Mouse (Mus musculus) adrenal gland, postnatal 25 days (tissue): Measurements from ENCODE around the gene Lyrm4. TPM values are rescaled to one million over a fixed set of nuclear protein-coding genes. Genes with fewer than 3 reads are reported as not detected.

Source experiments
- DNase-seq: peaks from one replicate; pipeline ENCODE4 v3.0.0; 2021; ENCODE audit warnings: mixed read lengths
- long read RNA-seq: library from polyadenylated mRNA; stranded (forward); transcript quantifications from one replicate; pipeline ENCODE4 v2.0.0, GENCODE M21; 2021
- total RNA-seq: library from RNA; stranded (reverse); gene quantifications from 2 replicates; pipeline ENCODE4 v1.2.3, GENCODE M21; 2021

Gene Lyrm4
- 20.7 and 22.9 TPM in 2 replicates for total RNA-seq
- long read RNA-seq, transcript Lyrm4-201 (3 exons, 2,086 nt) = major isoform, 10 of 34 reads
- long read RNA-seq, partial matches to known transcripts = 0 of 34 reads
- long read RNA-seq, other reads (novel, unspliced or antisense) = 24 of 34 reads

DNA sequence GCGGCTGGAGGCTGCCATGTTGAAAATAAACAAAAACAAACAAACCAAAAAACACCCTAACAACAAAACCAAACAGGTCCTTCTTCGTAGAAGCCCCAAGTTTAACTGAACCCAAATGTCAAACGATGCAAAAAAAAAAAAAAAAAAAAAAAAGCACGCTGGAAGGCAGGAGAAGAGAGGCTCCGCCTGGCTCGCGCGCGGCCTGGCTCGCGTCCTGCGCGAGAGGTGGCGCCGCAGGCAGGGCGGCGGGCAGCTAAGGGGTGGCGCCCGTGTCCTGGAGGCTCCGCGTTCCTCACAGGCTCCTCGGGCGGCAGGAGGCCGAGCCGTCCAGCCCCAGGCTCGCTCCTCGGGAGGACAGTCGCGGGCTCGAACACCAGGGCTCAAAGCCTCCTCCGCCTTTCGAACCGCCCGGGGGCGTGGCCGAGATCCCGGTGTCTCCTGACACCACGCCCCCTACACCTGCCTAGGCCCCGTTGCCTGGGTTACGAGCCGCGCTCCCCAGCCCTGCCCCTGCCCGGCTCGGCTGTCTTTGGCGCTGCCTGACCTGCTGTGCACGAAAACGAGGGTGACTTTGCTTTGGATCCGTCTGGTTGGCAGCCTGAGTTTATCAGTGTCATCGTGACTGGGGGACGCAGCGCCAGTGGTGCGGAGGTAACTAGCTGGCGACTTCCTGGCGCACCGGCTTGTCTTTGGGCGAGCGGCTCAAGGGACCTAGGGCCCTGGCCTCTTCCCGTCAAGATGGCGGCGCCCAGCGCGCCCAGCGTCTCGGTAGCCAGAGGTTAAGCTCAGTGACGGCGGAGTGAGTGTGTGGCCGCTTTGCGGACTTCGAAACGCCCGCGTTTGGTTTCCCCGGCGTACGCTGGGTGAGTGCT lies at the start of gene Lyrm4, which contains the start of gene Fars2:
Gene Lyrm4, minus strand, starts transcription at position 384 of the 872 bp plus-strand sequence.
Gene Fars2, plus strand, starts transcription at position 270 of the 872 bp plus-strand sequence.
- peak; percentile 98 for DNase-seq

DNA sequence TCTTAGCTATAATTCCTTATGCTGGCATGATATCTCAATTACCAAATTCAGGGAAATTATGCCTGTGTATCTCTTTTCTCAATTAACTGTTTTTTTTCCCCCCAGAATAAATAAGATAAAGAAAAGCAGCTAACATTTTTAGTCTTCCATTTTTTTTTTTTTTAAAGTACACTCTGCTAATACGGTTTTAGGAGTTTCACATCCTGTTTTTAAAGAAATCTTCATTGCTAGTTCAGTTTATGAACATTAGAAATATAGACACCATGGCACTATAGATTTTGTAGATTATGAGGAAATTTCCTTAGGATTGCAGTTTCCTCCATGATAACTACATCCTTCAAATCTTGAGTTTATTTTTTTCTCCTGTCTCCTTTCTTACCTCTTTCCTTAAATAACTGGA lies 46.6 kb upstream of the Lyrm4 start:
- DNase-seq = no peak

DNA sequence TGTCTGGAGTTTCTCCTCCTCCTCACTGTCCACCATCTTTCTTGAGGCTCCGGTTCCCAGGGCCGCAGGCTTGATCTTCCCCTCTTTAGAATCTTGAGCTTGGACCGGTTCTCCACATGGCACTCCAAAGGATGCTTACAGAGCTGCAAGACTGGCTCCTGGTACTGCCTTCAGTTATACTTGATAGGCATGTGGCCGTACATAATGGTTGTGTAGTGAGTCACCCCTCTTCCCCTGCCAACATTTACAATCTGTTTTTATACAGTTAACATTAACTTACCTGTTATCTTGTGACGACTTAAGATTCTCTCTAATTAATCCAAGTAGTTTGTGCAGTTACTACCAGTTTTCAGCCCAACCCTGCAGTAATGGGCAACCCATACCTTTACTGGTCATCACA lies 46.1 kb upstream of the Lyrm4 start:
- no peak for DNase-seq

DNA sequence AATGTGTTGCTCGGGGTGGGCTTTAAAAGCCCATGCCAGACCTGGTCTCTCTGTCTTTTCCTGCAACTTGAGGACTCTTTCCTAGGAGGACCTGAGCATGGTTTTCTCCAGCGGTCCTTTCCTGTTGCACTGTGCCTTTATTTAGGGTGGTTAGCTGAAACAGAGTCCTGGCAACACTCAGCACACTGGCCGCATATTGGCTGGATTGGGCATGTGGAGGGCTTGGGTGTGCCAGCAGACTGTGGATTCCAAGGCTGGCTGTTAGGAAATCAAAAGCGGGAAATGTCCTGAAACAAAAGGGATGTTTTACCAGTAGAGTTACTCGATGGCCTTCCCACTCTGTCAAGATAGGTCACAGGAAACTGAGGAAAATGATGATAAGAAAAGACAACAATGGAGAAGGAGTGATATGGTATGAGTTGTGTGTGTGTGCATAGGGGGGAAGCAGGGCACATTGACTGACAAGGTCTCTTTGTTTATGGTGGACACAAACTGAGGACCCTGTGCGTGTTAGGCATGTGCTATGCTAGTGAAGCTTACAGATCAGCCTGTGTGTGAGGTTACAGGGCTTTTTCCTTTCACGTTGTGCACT lies 39.1 kb upstream of the Lyrm4 start:
- DNase-seq = peak; percentile 15

DNA sequence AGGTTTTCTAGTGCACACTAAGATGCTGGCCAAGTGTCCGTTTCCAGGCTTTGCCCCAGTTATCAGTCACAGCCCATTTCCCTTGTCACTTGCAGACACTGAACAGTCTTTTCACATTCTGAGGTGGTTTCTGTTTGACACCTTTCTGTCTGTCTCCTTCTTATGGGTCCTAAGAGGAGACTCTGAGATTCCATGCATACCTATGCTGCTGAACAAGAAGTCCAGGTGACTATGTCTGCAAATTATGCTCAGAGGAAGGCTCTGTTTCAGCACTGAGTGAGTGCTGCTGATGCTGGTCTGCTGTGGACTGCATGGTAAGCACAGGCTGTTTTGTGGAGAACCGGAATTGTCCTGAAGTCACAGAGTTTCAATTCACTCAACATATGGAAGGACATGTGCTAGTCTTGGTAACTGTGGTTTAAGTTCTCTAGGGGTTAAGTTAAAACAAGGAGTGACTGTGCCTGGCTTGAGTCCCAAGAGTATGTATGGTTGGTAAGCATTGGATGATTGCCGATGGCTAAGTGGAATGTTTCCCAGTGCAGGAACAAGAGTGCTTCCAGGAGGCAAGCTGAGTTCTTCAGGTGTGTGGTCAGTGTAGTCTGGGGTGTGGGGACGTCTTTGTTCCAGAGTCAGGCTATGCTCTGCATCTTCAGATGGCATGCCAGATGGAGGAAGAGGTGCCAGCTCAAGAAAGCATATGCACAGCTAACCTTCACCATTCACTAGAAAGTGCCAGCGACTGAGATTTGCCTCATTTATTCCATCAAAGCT lies 35.6 kb upstream of the Lyrm4 start:
- no peak for DNase-seq

DNA sequence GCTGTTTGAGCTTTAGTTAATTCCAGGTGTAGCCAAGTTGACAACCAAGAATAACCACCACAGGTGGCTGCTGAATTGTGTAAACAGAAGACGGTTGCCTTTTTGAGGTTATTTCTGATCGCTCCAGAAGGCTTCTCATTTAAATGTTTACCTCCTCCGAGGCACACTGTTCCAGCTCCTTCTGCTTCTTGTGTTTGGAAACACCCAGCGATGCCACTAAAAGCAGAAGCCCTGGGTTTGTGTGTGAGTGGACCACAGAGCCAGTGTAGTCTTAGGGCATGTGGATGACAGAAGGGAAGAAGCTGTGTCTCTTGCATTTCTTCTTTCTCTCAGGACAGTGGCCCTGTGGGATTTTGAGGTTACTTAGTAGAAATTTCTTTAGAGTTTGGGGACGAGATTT lies 32.9 kb upstream of the Lyrm4 start:
- no peak for DNase-seq

DNA sequence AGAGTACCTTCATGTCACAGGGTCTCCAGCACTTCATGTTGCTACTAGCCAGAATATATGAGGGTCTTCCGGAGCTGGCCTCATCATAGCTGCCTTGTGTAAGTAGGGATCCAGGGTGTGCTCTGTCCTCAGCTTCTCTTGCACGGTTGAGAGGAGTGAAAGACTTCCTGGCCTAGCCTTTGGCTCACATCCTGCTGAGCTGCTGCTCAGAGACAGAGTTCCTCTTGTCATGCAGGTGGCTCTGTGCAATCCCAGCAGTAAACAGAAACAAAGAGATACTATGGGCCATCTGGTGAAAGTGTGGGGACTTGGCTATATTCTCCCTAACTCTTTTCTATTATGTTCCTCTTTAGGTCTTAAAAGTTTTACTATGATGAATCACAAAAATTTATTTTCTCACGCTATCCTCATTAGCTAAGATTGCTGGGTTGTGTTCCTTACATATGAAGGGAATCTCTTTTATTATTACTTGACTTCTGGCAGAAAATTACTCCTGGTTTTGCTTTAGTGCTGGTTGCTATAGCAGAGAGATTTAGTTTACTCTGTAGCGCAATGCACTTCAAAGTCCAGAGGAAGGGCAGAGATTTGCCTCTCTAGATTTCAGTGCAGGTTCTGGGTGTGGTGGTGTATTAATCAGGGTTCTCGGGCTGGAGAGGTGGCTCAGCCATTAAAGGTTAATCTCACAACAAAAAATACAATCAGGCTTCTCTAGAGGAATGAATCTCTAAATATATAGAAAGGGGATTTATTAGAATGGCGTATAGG lies 32.0 kb upstream of the Lyrm4 start:
- no peak for DNase-seq

DNA sequence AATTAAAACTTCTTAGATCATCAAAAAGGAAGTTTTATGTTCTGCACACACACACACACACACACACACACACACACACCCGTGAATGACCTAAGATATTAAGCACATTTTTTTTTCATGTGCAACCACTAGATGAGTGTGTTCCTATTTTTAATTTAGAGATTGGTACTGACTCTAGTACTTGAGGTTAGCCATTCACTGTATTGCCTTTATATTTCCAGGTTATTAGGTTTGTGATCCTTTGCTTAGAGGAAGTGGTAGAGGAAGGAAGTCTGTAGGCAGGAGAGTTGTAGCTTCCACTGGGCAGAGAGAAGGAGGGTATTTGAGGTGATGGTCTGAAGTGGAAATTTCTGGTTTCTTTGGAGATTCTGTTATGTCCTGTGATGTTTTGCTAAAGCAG lies 28.3 kb upstream of the Lyrm4 start:
- no peak for DNase-seq

DNA sequence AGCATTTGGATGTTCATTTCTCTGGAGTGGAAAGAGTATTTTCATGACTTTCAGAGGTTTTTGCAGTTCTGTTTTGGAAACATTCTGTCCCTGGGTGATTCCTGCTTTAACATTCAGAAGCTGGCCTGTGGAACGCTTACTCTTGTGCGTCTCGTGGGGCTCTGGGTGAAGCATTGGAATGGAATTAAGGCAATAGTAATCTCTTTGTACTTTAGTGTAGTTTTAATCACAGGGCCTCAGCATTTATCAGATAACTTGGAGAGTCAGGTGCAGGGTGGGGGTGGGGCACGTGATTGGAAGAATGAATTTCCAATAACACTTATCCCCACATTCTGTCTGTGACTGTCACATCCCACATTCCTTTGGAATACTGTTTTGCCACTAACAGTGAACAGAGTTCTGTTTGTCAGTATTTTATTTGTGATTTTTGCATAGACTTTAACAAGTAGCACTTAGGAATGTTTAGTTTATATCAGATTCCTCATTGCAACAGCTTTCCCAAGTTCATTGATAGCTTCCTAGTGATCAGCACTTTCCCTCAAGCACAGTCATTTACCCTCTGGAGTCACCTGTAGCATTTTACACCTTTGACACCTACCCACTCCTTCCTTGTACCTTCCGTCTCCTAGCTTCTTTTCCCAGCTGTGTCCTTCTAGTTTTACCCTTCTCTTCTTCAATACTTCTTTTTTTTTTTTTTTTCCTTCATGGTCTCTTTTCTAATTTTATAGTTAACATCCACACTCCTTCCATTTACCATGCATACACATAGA lies 23.1 kb upstream of the Lyrm4 start:
- DNase-seq = no peak

DNA sequence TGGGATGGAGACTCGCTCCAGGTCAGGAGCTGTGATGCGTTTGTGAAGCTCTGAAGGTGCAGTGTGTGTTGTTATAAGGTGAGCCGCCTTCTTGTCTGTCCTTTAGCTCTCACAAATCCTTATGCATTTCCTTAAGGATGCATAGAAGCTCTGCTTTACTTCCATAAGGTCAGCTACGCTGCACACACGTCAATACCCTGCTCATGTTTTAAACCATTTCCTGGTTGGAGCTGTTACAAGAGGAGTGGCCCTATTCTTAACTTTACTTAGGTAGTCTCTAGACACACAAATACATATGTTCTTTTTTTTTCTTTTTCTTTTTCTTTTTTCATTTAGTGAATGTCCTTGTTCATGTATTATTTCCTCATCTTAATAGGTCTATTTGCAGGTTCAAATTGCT lies 22.4 kb upstream of the Lyrm4 start:
- no peak for DNase-seq

DNA sequence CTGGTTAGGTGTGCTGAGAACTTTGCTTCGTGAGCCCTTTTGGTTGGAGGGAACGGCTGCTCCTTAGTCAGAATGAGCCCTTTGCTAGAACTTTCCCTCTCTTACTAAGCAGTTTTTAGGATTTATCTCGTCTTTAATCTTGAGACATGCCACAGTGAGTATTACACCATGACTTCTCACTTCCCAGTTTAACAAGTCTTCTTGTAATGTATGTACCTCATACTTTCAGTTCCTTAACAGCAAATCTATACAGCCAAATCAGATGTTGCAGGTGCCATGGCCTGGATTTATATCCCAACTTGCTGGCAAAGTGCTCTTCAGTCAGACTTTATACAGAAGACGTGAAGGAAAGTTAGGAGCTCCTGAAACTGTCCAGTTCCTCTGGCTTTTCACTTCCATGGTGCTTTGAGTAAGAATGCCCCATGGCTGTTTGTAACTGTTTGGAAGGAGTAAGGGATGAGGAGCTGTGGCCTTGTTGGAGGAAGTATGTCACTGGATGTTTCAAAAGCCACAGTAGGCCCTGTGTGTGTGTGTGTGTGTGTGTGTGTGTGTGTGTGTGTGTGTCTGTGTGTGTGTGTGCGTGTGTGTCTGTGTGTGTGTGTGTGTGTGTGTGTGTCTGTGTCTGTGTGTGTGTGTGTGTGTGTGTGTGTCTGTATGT lies 14.8 kb upstream of the Lyrm4 start:
- no peak for DNase-seq

DNA sequence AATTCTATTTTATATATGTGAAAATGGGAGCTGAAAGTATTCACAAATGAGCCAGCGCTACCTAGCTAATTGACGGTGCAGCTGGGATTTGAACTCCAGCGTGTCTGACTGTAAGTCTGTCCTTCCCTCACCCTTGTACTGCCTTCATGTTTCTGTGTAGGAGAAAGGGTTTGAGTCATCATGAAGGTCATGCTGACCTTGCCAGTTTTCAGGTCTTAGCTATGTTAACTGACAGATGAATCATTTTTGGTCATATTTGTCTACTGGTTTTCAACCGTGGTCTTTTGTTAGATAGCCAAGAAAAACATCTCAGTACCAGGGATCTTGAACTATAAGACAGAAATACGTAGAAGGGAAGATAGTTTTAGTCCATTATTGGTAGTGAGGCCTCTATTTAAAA lies 14.1 kb upstream of the Lyrm4 start:
- peak; percentile 8 for DNase-seq

DNA sequence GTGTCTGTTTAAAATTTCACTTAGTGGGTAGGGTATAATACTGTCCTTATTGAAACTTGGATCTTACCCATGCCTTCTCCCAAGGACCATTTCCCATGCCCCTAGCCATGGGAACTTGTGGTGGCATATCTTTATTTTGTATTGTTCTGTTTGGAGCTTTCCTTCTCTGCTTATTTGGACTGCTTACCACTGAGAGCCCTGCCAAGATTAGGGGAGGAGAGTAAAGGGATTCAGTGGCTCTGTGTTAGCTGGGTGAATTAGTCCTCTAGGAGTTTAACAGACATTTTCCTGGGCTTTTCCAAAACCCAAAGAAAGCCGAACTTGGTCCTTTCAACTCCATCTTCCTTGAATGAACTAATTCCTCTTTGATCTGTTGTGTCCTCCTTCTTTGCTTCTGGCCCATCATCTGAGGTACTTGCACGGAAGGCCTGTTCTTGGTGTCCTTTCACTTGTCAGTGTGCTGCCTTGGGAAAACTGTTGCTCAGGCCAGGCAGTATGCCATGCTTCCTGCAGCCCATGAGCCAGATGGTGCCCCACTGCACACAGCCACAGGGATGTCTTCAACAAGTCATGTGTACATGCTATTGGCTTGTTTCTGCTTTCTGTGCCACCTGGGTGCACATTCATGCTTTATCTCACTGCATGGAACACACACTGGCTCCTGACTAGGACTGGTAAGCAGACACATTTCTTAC lies 12.2 kb upstream of the Lyrm4 start:
- no peak for DNase-seq

DNA sequence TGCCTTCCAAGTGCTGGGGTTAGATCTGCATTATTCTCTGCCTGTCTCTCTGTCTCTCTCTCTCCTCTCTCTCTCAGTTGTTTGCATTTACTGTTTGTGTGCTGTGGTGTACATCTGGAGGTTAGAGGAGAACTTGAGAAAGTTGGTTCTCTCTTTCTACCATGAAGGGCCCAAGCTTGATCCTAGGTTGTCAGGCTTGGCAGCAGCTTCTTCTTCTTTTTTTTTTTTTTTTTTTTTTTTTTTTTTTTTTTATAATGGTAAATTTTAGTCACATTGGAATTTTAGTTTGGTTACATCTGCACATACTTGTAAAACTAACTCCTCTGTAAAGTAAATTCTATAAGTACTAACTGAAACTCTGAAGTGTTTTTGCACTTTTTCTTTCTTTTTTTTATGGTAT lies 3.3 kb upstream of the Lyrm4 start:
- DNase-seq = no peak

DNA sequence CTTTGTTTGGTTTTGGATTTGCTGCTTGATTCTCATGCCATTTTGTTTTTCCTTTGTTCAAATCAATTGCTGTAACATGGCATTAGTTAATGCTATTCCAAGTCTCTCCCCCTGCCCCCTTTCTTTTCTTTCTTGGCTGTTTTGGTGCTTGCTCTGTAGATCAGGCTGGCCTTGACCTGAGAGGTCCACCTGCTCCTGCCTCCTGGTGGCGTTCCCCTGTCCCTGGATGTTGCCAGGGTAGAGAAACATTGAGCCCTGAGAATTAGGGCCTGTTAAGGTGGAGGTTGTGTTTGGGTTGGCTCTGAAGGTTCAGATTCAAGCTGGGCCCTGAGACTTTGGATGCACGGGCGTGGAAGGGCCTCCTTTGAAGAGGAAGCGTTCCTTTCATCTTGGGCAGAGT lies 2.4 kb upstream of the Lyrm4 start:
- no peak for DNase-seq

DNA sequence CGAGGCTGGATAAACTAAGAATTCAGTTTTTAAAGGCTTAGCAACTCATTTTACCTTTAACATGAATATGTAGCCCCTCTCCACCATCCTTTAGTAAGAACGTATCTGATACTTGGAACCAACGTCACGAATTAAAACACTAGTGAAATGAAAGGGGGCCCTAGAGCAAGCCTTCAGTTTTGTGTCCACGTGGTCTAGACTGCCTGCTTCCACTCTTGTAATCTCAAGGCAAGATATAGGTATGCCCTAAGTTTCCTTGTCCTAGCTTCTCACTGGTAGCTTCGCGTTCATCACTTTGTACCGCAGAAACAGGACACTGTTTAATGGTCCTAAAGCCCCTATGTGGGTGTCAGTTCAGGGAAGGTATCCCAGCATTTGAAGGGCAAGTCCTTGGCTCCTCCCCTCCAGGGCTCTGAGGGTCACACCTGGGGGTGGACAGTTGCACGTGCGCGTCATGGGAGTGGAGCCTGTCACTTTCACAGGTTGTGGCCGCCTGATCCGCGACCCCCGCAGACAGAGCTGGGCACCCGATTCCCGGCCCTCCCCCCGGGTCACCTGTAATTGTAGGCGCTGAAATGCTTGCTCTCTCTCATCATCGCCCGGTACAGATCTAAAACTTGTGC lies 695 bp downstream of the Lyrm4 start:
- DNase-seq = peak; percentile 29

DNA sequence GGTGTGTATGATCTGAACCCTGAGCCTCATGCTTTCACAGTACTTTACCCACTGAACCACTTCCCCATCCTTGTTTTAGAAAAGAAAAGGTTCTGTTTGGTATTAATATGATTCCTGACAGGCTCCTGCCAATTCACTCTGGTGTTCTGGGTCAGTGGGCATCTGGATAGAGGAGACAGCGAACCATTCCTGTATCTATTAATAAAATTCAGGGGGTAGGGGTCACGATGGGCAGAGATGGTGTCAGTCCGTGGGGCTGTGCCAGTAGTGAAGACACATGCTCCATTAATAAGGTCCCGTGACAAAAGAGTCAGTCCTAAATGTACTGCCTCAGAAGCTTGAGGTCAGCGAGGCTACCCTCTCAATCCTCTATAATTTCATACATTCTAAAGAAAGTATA lies 4.1 kb downstream of the Lyrm4 start:
- DNase-seq = no peak

DNA sequence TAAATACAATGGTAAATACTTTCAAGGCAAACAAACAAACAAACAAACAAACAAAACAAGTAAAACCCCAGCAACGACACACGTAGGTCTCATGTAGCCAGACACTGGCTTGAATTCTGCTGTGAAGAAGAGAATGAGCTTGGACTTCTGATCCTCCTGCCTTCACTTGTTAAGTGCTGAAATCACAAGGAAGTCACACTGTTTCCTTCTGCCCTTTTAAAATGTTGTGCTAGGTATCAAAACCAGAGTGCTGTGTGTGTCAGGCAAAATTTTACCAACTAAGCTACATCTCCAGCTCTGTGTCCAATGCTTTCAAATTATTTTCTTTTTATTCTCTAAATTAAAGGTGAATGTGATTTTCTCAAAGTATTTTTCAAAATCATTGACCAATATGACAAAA lies 6.0 kb downstream of the Lyrm4 start:
- no peak for DNase-seq

DNA sequence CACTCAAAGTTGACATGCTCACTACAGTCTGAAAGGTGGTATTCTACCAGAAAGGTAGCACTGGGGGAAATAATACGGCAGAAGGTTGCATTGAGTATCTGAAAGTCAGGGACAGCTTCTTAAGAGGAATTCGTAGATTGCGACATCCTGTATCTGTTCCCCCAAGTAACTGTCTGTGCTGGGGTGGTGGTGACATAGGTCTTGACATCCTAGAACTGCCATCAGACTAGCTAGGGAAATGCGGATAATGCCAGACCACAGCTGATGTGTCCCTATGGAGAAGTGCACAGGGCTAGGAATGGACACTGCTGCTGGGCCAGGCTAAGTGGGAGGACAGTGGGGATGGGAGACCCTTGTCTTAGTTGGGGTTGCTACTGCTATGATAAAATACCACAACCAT lies 8.8 kb downstream of the Lyrm4 start:
- no peak for DNase-seq

DNA sequence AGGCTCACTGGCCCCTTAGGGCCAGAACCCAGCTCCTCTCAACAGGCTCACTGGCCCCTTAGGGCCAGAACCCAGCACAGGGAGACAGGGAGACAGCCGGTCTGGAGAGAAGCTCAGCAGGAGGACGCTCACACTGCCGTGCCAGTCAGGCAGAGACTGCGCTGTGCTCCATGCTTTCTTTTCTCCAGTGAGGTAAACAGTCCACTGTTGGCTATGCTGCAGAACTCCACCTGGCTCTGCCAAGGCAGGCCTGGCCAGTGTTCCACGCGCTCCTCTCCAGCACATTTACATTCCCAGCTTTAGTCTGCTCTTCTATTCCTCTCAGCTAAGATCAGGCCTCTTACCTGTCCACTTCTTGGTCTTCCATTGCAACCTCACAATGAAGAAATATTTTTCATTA lies 11.7 kb downstream of the Lyrm4 start:
- DNase-seq = no peak
